Mouse (Mus musculus): ENCODE data around the gene Plekho1.

- TF ChIP-seq POLR2A (IDR thresholded peaks at IDR 0.05; ENCODE audit: borderline replicate concordance, low read depth, low read length) (no peak), CTCF (IDR thresholded peaks at IDR 0.05; ENCODE audit: low read depth, low read length) (no peak)
These were observed 2.7 kb downstream of the Plekho1 start for GRCm38 (mm10) chr3:95992990-95993603.

All from bone marrow macrophage, adult 2 months (primary cell).